Mouse (Mus musculus) bone marrow, adult 2 months (tissue): ENCODE data around the gene Akap6.

Source experiments
- CTCF ChIP-seq: fragments of 200-500 bp; IDR thresholded peaks from 2 replicates; pipeline ENCODE4 v1.5.1; 2011; ENCODE audit warnings: low read length, control low read depth; ENCODE audit not compliant: control insufficient read depth, insufficient read depth
- POLR2A ChIP-seq: fragments of 200-500 bp; IDR thresholded peaks from 2 replicates; pipeline ENCODE4 v1.6.1; 2011; ENCODE audit warnings: low read depth, mild to moderate bottlenecking, control low read depth, low read length, borderline replicate concordance; ENCODE audit not compliant: control insufficient read depth

- TF ChIP-seq POLR2A, result no peak
- no peak for TF ChIP-seq CTCF
Observed at GRCm38 (mm10) chr12:53134196-53134595, 435.0 kb downstream of the Akap6 start.
